Mouse (Mus musculus): ENCODE measurements around the gene Utrn. TPM values are rescaled to one million over a fixed set of nuclear protein-coding genes. Genes with fewer than 3 reads are reported as not detected.

The Utrn gene
- total RNA-seq, 2 experiments from 2014 or later, result 66.8 to 67.5 TPM

- DNase-seq, result no peak
Measured at GRCm38 (mm10) chr10:12869846-12870245, 681 bp upstream of the Utrn start.

GRCm38 (mm10) chr10:12868189-12869028 lies 756 bp downstream of the Utrn start:
- peak; percentile 84 to 87 for DNase-seq

- peak in 1 of 2 experiments; percentile 12 for DNase-seq
Measured at GRCm38 (mm10) chr10:12867733-12868188, 1.4 kb downstream of the Utrn start.

GRCm38 (mm10) chr10:12866971-12867732 lies 2.0 kb downstream of the Utrn start:
- peak; percentile 48 to 59 for DNase-seq

GRCm38 (mm10) chr10:12865201-12865600 lies 4.0 kb downstream of the Utrn start:
- no peak for DNase-seq

- DNase-seq, result no peak
Measured at GRCm38 (mm10) chr10:12863581-12863980, 5.6 kb downstream of the Utrn start.

GRCm38 (mm10) chr10:12862047-12862446 lies 7.1 kb downstream of the Utrn start:
- DNase-seq, result no peak

- no peak for DNase-seq
Measured at GRCm38 (mm10) chr10:12861381-12861780, 7.8 kb downstream of the Utrn start.

GRCm38 (mm10) chr10:12860765-12861164 lies 8.4 kb downstream of the Utrn start:
- DNase-seq, result no peak

- DNase-seq, result no peak
Measured at GRCm38 (mm10) chr10:12860331-12860730, 8.8 kb downstream of the Utrn start.

- DNase-seq, result no peak
Measured at GRCm38 (mm10) chr10:12858017-12858416, 11.1 kb downstream of the Utrn start.

GRCm38 (mm10) chr10:12854298-12854697 lies 14.9 kb downstream of the Utrn start:
- DNase-seq, result peak; percentile 76 to 86

GRCm38 (mm10) chr10:12853776-12854175 lies 15.4 kb downstream of the Utrn start:
- DNase-seq, result no peak

- peak in 1 of 2 experiments; percentile 46 for DNase-seq
Measured at GRCm38 (mm10) chr10:12853196-12853620, 16.0 kb downstream of the Utrn start.

GRCm38 (mm10) chr10:12852416-12853195 lies 16.6 kb downstream of the Utrn start:
- no peak for DNase-seq

- DNase-seq, result no peak
Measured at GRCm38 (mm10) chr10:12850781-12851471, 18.2 kb downstream of the Utrn start.

- DNase-seq, result no peak
Measured at GRCm38 (mm10) chr10:12848322-12849108, 20.6 kb downstream of the Utrn start.

- no peak for DNase-seq
Measured at GRCm38 (mm10) chr10:12842543-12842942, 26.6 kb downstream of the Utrn start.

GRCm38 (mm10) chr10:12841497-12841896 lies 27.7 kb downstream of the Utrn start:
- DNase-seq, result no peak

GRCm38 (mm10) chr10:12837636-12838035 lies 31.5 kb downstream of the Utrn start:
- peak in 1 of 2 experiments; percentile 61 for DNase-seq
